Mouse (Mus musculus): ENCODE data around the gene Tusc2.

DNA sequence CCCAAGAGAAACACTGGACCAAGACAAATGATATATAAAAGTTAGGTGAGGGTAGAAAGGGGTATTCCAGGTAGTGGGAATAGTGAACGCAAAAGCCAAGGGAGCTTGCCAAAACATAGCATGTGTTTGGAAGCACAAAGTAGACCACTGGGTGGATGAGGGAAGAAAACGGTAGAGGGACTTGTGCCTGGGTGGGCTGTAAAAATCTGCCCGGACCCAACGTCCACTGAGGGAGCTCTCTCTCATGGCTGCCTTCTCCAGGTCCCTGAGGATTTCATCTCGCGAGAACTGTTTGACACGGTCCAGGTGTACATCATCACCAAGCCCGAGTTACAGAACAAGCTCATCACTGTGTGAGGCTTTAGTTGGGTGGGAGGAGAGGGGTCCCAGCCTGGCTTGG lies 20.3 kb upstream of the Tusc2 start:
- TF ChIP-seq CTCF (IDR thresholded peaks at IDR 0.05; ENCODE audit: extremely low read depth, insufficient read length, insufficient replicate concordance, low read depth, low read length), result no peak
- no peak for TF ChIP-seq POLR2A (IDR thresholded peaks at IDR 0.05; ENCODE audit: low read depth, low read length)

Measured in small intestine, adult 2 months (tissue).